8 mouse cellular contexts compared by ENCODE assay signal in genomic region chr6:89643798-89644270, GRCm38 (mm10). TPM values are rescaled to one million over a fixed set of nuclear protein-coding genes. Genes with fewer than 3 reads are reported as not detected.
DNase-seq lines count a peak whose midpoint lies in the region; ATAC-seq lines count a peak whose summit lies in the region.

Gene Txnrd3 (plus strand): TSS chr6:89643988.

- peak within 1 kb of the TSS; percentile 83 for H3K9ac ChIP-seq in heart, embryonic 13.5 days
- H3K9ac ChIP-seq in liver, embryonic 12.5 days, result peak within 1 kb of the TSS; percentile 69
- peak within 1 kb of the TSS; percentile 44 for H3K9ac ChIP-seq in stomach, embryonic 15.5 days

- under 1% methylated on average over 50 of the region's 51 CpGs for WGBS in heart, embryonic 13.5 days
- under 1% methylated on average over 51 of the region's 51 CpGs for WGBS in liver, embryonic 12.5 days (ENCODE audit: insufficient replicate concordance)
- WGBS in stomach, embryonic 15.5 days, result under 1% methylated on average over 45 of the region's 51 CpGs

- H3K9me3 ChIP-seq in heart, embryonic 13.5 days, result no peaks in the 10 kb centered on the region
- no peaks in the 10 kb centered on the region for H3K9me3 ChIP-seq in liver, embryonic 12.5 days (replicated peaks)
- no peaks in the 10 kb centered on the region for H3K9me3 ChIP-seq in stomach, embryonic 15.5 days

- peak within 1 kb of the TSS; percentile 93 for H3K27ac ChIP-seq in heart, embryonic 13.5 days (replicated peaks)
- H3K27ac ChIP-seq in liver, embryonic 12.5 days, result peak within 1 kb of the TSS; percentile 83
- peak within 1 kb of the TSS; percentile 95 for H3K27ac ChIP-seq in stomach, embryonic 15.5 days

- peak; percentile 87 for DNase-seq in CD4-positive helper T cell, adult 2 months (ENCODE audit: low read depth, low spot score)
- peak; percentile 59 for DNase-seq in brain, embryonic 18.5 days (ENCODE audit: low read depth, low spot score)
- DNase-seq in kidney, postnatal 10 days, result peak; percentile 97
- DNase-seq in natural killer cell, adult 2 months (ENCODE audit: low spot score in 2 of 2), result peak; percentile 90 to 91

- H3K4me2 ChIP-seq in heart, embryonic 13.5 days, result peak within 1 kb of the TSS; percentile 94
- H3K4me2 ChIP-seq in liver, embryonic 12.5 days, result peak within 1 kb of the TSS; percentile 98
- H3K4me2 ChIP-seq in stomach, embryonic 15.5 days, result peak within 1 kb of the TSS; percentile 97

- H3K4me1 ChIP-seq in heart, embryonic 13.5 days, result peaks cover 7% of the 10 kb centered on the region
- H3K4me1 ChIP-seq in liver, embryonic 12.5 days, result peaks cover 19% of the 10 kb centered on the region
- 0 out of 2 replicates have a peak, but pooled peaks cover 7% of the 10 kb centered on the region for H3K4me1 ChIP-seq in stomach, embryonic 15.5 days

- no peaks in the 10 kb centered on the region for H3K36me3 ChIP-seq in heart, embryonic 13.5 days
- no peaks in the 10 kb centered on the region for H3K36me3 ChIP-seq in liver, embryonic 12.5 days
- no peaks in the 10 kb centered on the region for H3K36me3 ChIP-seq in stomach, embryonic 15.5 days

- no peaks in the 10 kb centered on the region for H3K27me3 ChIP-seq in heart, embryonic 13.5 days (replicated peaks)
- no peaks in the 10 kb centered on the region for H3K27me3 ChIP-seq in liver, embryonic 12.5 days (replicated peaks)
- H3K27me3 ChIP-seq in stomach, embryonic 15.5 days (replicated peaks), result no peaks in the 10 kb centered on the region

- ATAC-seq in erythroid progenitor cell, adult 5-6 weeks (replicated peaks; ENCODE audit: low FRiP score, poor library complexity, severe bottlenecking), result peak; percentile 90
- peak; percentile 92 for ATAC-seq in heart, embryonic 13.5 days (ENCODE audit: extremely low read depth, insufficient number of reproducible peaks, low FRiP score, low TSS enrichment)
- ATAC-seq in liver, embryonic 12.5 days, result peak; percentile 81
- peak; percentile 89 for ATAC-seq in stomach, embryonic 15.5 days (ENCODE audit: insufficient read depth, low FRiP score, low read depth)

- H3K4me3 ChIP-seq in heart, embryonic 13.5 days, result peak within 1 kb of the TSS; percentile 80
- peak within 1 kb of the TSS; percentile 67 for H3K4me3 ChIP-seq in liver, embryonic 12.5 days
- peak within 1 kb of the TSS; percentile 76 for H3K4me3 ChIP-seq in stomach, embryonic 15.5 days (replicated peaks)

RNA-seq across cellular contexts. Expression of gene Txnrd3, which starts in this region (rescaled TPM):
- total RNA-seq in erythroid progenitor cell, adult 5-6 weeks (2015; ENCODE audit: low replicate concordance), result 1.3 TPM in 1 of 2 replicates, not detected in the other
- total RNA-seq in erythroid progenitor cell, adult 5-6 weeks (2017; ENCODE audit: low replicate concordance), result 1.5 TPM in 1 of 2 replicates, not detected in the other
- polyA plus RNA-seq in heart, embryonic 13.5 days (2015; fragmentation: Nextera tagmentation; extraction: Ambion mirVana), result 9.1 and 9.6 TPM in 2 replicates
- 6.1 and 6.4 TPM in 2 replicates for polyA plus RNA-seq in liver, embryonic 12.5 days (2016; fragmentation: Nextera tagmentation; extraction: Ambion mirVana)
- 9.4 and 9.6 TPM in 2 replicates for polyA plus RNA-seq in stomach, embryonic 15.5 days (2015; fragmentation: Nextera tagmentation; extraction: Ambion mirVana)

Comparison
In these comparisons a context has a peak if more than half of its experiments do, and no peak if none do; other contexts are left out.
1. Peak in every context shown above with its lines: DNase-seq, ATAC-seq, H3K4me3 ChIP-seq and H3K27ac ChIP-seq.